Mouse (Mus musculus) activated CD4-positive, CD25-positive, alpha-beta regulatory T cell, adult 4 months (primary cell): ENCODE measurements around the gene Gm10198. TPM values are rescaled to one million over a fixed set of nuclear protein-coding genes. Genes with fewer than 3 reads are reported as not detected.

Source experiments
- polyA plus RNA-seq, 2 experiments: library from polyadenylated mRNA; unstranded; fragments of 100-300 nt; shearing (Covaris generic); gene quantifications; one replicate each; pipeline ENCODE4 v1.2.1; 2017

Gm10198 gene
- polyA plus RNA-seq, 2 experiments from 2014 or later = not detected

Other genes with a start within 250 kb of the Gm10198 start
- 100 to 1,000 TPM; 138 to 153 TPM for gene Gpbp1, start 102.7 kb upstream of the Gm10198 start, polyA plus RNA-seq
- gene Gm49496, start 42.8 kb upstream of the Gm10198 start, polyA plus RNA-seq = not detected
- 10 to 100 TPM; 15.6 to 18.9 TPM for gene Mier3, start 88.2 kb downstream of the Gm10198 start, polyA plus RNA-seq
- gene Map3k1, start 216.2 kb downstream of the Gm10198 start, polyA plus RNA-seq = 100 to 1,000 TPM in 1 of 2 experiments, 10 to 100 TPM in 1; 84.4 to 102 TPM